Mouse (Mus musculus) liver, adult (tissue): ENCODE data around the gene Cmc1.

Experiments used
- GATA4 ChIP-seq: IDR thresholded peaks from 2 replicates; pipeline ENCODE4 v1.6.1; 2014; ENCODE audit warnings: mild to moderate bottlenecking, low read length; ENCODE audit not compliant: insufficient replicate concordance

Cmc1 gene

GRCm38 (mm10) chr9:118149407-118150402 lies at the start of gene Cmc1:
Gene Cmc1 (minus strand): TSS chr9:118150177.
- TF ChIP-seq GATA4, result no peak; the same call in 1 of the 2 replicates

- TF ChIP-seq GATA4, result no peak
These were observed 48.6 kb upstream of the Cmc1 start for GRCm38 (mm10) chr9:118198557-118198956.

- no peak for TF ChIP-seq GATA4
These were observed 46.8 kb upstream of the Cmc1 start for GRCm38 (mm10) chr9:118196661-118197390.

GRCm38 (mm10) chr9:118193263-118193662 lies 43.3 kb upstream of the Cmc1 start:
- no peak for TF ChIP-seq GATA4

- no peak for TF ChIP-seq GATA4
These were observed 41.3 kb upstream of the Cmc1 start for GRCm38 (mm10) chr9:118191276-118191675.

GRCm38 (mm10) chr9:118188374-118188773 lies 38.4 kb upstream of the Cmc1 start:
- TF ChIP-seq GATA4, result no peak

GRCm38 (mm10) chr9:118187420-118187819 lies 37.4 kb upstream of the Cmc1 start:
- no peak for TF ChIP-seq GATA4

- TF ChIP-seq GATA4, result no peak
These were observed 36.8 kb upstream of the Cmc1 start for GRCm38 (mm10) chr9:118186776-118187175.

GRCm38 (mm10) chr9:118179136-118180025 lies 29.4 kb upstream of the Cmc1 start:
- TF ChIP-seq GATA4, result no peak

- TF ChIP-seq GATA4, result no peak
These were observed 26.7 kb upstream of the Cmc1 start for GRCm38 (mm10) chr9:118176687-118177086.

- no peak for TF ChIP-seq GATA4
These were observed 25.4 kb upstream of the Cmc1 start for GRCm38 (mm10) chr9:118175411-118175810.

GRCm38 (mm10) chr9:118173086-118173485 lies 23.1 kb upstream of the Cmc1 start:
- TF ChIP-seq GATA4, result no peak

- no peak for TF ChIP-seq GATA4
These were observed 18.6 kb upstream of the Cmc1 start for GRCm38 (mm10) chr9:118168544-118168943.

GRCm38 (mm10) chr9:118167606-118168005 lies 17.6 kb upstream of the Cmc1 start:
- TF ChIP-seq GATA4, result no peak

GRCm38 (mm10) chr9:118161536-118161935 lies 11.6 kb upstream of the Cmc1 start:
- no peak for TF ChIP-seq GATA4
